Mouse (Mus musculus): ENCODE measurements around the gene Arhgef2. TPM values are rescaled to one million over a fixed set of nuclear protein-coding genes. Genes with fewer than 3 reads are reported as not detected.
"Not testable (repeated sequence)": the region's sequence is repeated elsewhere in the genome, so short reads cannot be mapped to it uniquely, and the experiment has no call there.

Arhgef2 gene
- total and polyA plus RNA-seq, 2 experiments from 2014 or later: 57.1 to 93.4 TPM

DNA sequence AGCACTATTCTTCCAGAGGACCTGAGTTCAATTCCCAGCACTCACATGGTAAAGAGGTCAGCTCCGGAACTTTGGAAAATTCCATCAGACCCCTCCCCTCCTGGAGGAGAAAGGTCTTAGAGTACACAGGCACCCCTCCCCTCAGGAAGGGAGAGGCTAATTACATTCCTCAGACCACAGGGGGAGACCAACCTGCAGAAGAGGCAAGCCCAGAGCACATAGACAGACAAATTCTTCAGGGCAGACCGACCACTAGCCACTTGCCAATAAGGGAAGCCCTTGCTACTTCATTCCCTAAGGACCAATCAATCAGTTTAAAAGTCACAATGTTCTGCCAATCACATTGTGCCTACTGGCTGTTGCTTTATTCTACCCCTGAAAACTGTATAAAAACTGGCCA is 32.9 kb upstream of the Arhgef2 start:
- Histone ChIP-seq H3K9ac (replicated peaks; ENCODE audit: low read length) (no peak overlapping the region), H3K4me3 (ENCODE audit: low read length) (no peak overlapping the region), H3K36me3 (ENCODE audit: insufficient read depth, low read length) (peaks cover 24% of the 10 kb centered on the region), H3K27ac (no peak overlapping the region), H3K27me3 (ENCODE audit: insufficient read depth, low read length) (no peaks in the 10 kb centered on the region), H3K4me1 (ENCODE audit: insufficient read depth, low read length) (no peaks in the 10 kb centered on the region), H3K9me3 (ENCODE audit: low read length) (no peaks in the 10 kb centered on the region), H3K4me2 (ENCODE audit: low read depth, low read length) (no peak overlapping the region)
- 78% methylated on average over 2 of the region's 2 CpGs for WGBS
- TF ChIP-seq CTCF (IDR thresholded peaks at IDR 0.05; ENCODE audit: low read depth): no peak
- ATAC-seq: no peak
- no peak for DNase-seq (ENCODE audit: low spot score)

DNA sequence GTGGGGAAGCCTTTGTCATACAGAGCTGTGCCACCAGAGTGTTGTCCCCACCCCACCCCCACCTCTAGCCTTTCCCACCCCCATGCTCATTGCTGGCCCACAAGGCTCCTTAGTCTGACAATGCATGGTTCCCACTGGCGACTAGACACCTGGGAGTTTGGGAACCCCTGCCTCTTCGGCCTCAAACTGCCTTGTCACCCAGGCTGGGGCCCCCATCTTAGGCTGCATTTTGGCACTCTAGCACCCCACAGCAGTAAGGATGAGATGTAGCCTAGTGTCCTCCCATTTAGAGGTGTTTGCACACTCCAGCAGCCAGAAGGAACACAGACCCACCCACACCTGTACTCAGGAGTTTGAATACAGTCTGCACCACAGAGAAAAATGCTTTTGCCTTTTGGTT is 32.0 kb upstream of the Arhgef2 start:
- TF ChIP-seq CTCF (IDR thresholded peaks at IDR 0.05; ENCODE audit: low read depth): no peak
- no peak overlapping the region for H3K27ac ChIP-seq
- H3K4me3 ChIP-seq (ENCODE audit: low read length): no peak overlapping the region
- DNase-seq (ENCODE audit: low spot score) (no peak), ATAC-seq (no peak)
- 94% methylated on average over 2 of the region's 2 CpGs for WGBS
- no peaks in the 10 kb centered on the region for H3K4me1 ChIP-seq (ENCODE audit: insufficient read depth, low read length)
- H3K27me3 ChIP-seq (ENCODE audit: insufficient read depth, low read length): no peaks in the 10 kb centered on the region
- H3K9ac ChIP-seq (replicated peaks; ENCODE audit: low read length): no peak overlapping the region
- no peak overlapping the region for H3K4me2 ChIP-seq (ENCODE audit: low read depth, low read length)
- H3K36me3 ChIP-seq (ENCODE audit: insufficient read depth, low read length): peaks cover 14% of the 10 kb centered on the region
- H3K9me3 ChIP-seq (ENCODE audit: low read length): no peaks in the 10 kb centered on the region

DNA sequence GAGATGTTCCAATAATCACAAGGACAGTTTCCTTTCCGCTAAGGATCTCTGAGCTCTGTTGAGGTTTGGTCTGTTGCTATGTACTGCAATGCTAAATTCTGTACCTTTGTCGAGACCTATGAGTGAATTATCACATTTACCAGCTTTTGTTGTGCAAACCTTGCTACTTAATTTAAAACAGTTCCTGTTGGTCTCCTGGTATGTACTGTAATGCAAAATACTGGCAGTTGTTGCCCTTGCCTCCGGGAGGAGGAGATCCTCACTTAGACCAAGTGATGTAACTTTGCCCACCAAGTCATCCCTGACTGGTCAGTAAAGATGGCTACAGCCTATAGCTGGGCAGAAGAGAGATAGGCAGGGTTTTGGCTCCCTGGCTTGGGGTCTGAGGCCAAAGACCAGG is 30.2 kb upstream of the Arhgef2 start, which contains the start of gene Ssr2:
TSS of gene Ssr2 (plus strand) at position 337 of the 400 bp plus-strand sequence.
- Histone ChIP-seq H3K27me3 (ENCODE audit: insufficient read depth, low read length) (no peaks in the 10 kb centered on the region), H3K27ac (no peak within 1 kb of the TSS), H3K4me1 (ENCODE audit: insufficient read depth, low read length) (no peaks in the 10 kb centered on the region), H3K9ac (replicated peaks; ENCODE audit: low read length) (no peak within 1 kb of the TSS), H3K4me2 (ENCODE audit: low read depth, low read length) (no peak within 1 kb of the TSS), H3K9me3 (ENCODE audit: low read length) (no peaks in the 10 kb centered on the region), H3K36me3 (ENCODE audit: insufficient read depth, low read length) (no peaks in the 10 kb centered on the region), H3K4me3 (ENCODE audit: low read length) (no peak within 1 kb of the TSS)
- no peak for TF ChIP-seq CTCF (IDR thresholded peaks at IDR 0.05; ENCODE audit: low read depth)
- DNase-seq (ENCODE audit: low spot score) (no peak), ATAC-seq (no peak)
- 87% methylated on average over 3 of the region's 3 CpGs for WGBS

DNA sequence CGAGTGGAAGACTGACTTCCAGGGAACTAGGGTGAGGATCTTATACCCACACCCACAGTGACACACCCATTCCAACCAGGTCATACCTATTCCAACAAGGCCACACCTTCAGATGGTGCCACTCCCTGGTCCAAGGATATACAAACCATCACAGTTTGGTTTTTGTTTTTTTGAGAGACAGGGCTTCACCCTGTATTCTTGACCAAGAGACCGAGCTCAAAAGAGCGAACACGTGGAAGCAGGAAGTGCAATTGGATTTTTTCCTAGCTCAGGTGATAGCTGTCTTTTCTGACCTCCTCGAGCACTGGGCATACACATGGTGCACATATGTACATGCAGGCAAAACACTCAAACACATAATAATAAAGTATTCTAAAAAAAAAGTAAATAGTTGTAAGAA is 27.9 kb upstream of the Arhgef2 start:
- not testable (repeated sequence) for DNase-seq (ENCODE audit: low spot score); H3K27me3 ChIP-seq (ENCODE audit: insufficient read depth, low read length)
- 85% methylated on average over 5 of the region's 5 CpGs for WGBS

DNA sequence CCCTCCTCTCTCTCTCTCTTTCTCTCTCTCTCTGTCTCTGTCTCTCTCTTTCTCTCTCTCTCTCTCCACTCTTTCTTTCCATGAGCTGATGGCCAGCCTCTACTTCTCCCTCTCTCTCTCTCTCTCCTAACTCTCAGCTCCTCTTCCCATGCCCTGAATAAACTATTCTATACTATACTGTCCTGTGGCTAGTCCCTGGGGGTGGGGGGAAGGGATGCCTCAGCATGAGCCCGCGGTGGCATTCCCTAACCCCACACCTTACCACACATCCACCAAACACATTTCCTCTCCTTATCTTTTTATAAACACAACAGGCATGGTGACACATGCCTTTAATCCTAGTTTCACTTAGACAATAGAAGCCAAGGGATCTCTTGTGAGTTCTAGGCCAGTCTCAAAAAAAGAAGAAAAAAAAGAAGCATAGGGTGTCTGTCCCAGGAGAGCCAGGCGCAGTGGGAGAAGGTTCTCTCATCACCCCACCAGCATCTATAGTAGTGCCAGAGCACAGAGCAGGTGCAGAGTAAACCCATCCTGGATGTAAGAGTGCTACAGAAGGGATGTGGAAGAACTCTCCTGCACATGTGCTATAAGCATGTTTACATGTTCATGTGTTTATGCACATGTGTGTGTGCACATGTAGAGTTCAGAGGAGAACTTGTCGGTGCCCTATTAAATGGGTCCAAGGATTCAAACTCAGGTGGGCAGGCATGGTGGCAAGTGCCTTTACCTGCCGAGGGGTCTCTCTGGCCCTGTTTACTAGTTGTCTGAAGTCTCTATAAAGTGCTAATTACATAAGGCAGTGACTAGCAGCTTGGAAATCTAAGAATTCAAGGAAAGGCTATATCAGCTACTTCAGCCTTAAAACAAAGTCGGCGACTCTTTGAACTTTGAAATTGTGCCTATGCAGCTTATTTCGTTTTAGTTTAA is 27.0 kb upstream of the Arhgef2 start:
- H3K9me3 ChIP-seq (ENCODE audit: low read length): no peaks in the 10 kb centered on the region
- DNase-seq (ENCODE audit: low spot score): no peak
- no peaks in the 10 kb centered on the region for H3K27me3 ChIP-seq (ENCODE audit: insufficient read depth, low read length)
- H3K27ac ChIP-seq: no peak overlapping the region
- peaks cover 13% of the 10 kb centered on the region for H3K36me3 ChIP-seq (ENCODE audit: insufficient read depth, low read length)
- H3K4me2 ChIP-seq (ENCODE audit: low read depth, low read length): peak overlapping the region; percentile 80
- 55% methylated on average over 8 of the region's 8 CpGs for WGBS
- no peaks in the 10 kb centered on the region for H3K4me1 ChIP-seq (ENCODE audit: insufficient read depth, low read length)
- peak; percentile 31; the same call in 1 of the 2 replicates for ATAC-seq
- peak overlapping the region; percentile 69; the same call in 1 of the 2 replicates for H3K9ac ChIP-seq (replicated peaks; ENCODE audit: low read length)
- H3K4me3 ChIP-seq (ENCODE audit: low read length): peak overlapping the region; percentile 80
- TF ChIP-seq CTCF (IDR thresholded peaks at IDR 0.05; ENCODE audit: low read depth): no peak

More for the DNA sequence above, 27.9 kb upstream of the Arhgef2 start:
- not testable (repeated sequence) for ATAC-seq; H3K9me3 ChIP-seq (ENCODE audit: low read length); H3K9ac ChIP-seq (replicated peaks; ENCODE audit: low read length); H3K4me1 ChIP-seq (ENCODE audit: insufficient read depth, low read length); H3K27ac ChIP-seq; H3K36me3 ChIP-seq (ENCODE audit: insufficient read depth, low read length); H3K4me3 ChIP-seq (ENCODE audit: low read length); H3K4me2 ChIP-seq (ENCODE audit: low read depth, low read length)

DNA sequence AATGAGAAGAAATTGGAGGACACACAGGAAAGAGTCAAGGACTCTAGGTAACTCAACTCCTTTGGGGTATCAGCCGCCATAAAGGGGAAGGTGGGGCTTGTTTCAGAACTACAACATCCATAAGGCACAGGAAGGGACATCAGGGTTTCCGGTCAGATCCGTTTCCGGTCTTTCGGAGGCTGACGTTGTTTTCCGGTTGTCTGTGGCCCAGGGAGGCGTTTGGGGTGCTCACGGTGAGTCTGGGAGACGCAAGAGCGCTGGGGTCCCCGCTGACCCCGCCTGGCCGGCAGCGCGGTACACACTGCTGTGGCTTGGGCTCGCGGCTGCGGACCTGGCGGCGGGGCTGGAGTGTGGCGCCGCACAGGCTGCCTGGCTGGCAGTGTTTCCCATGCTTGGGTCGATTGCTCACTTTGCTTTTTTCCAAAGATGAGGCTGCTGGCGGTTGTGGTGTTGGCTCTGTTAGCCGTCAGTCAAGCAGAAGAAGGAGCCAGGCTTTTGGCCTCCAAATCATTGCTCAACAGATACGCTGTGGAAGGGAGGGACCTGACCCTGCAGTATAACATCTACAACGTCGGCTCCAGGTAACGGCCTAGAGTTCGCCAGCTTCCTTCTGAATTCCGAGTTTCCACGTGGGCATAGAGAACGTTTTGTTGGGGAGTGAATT is 26.2 kb upstream of the Arhgef2 start:
- under 1% methylated on average over 34 of the region's 34 CpGs for WGBS
- Histone ChIP-seq H3K9ac (replicated peaks; ENCODE audit: low read length) (peak overlapping the region; percentile 69), H3K4me3 (ENCODE audit: low read length) (peak overlapping the region; percentile 80), H3K27ac (peak overlapping the region; percentile 62; the same call in 1 of the 2 replicates), H3K4me1 (ENCODE audit: insufficient read depth, low read length) (no peaks in the 10 kb centered on the region), H3K4me2 (ENCODE audit: low read depth, low read length) (peak overlapping the region; percentile 80), H3K9me3 (ENCODE audit: low read length) (no peaks in the 10 kb centered on the region), H3K36me3 (ENCODE audit: insufficient read depth, low read length) (peaks cover 13% of the 10 kb centered on the region), H3K27me3 (ENCODE audit: insufficient read depth, low read length) (no peaks in the 10 kb centered on the region)
- TF ChIP-seq CTCF (IDR thresholded peaks at IDR 0.05; ENCODE audit: low read depth): no peak
- DNase-seq (ENCODE audit: low spot score) (peak; percentile 90), ATAC-seq (peak; percentile 91)
